Mouse (Mus musculus): ENCODE measurements around the gene Vmn2r89. TPM values are rescaled to one million over a fixed set of nuclear protein-coding genes. Genes with fewer than 3 reads are reported as not detected.
"Not testable (repeated sequence)": the region's sequence is repeated elsewhere in the genome, so short reads cannot be mapped to it uniquely, and the experiment has no call there.

Vmn2r89 gene
- polyA plus RNA-seq (2012; rRNA removed) = not detected in 2 replicates

- not testable (repeated sequence) for DNase-seq (ENCODE audit: low spot score)
Observed at GRCm38 (mm10) chr14:51451557-51451956, at the start of gene Vmn2r89. Gene Vmn2r89, plus strand, starts transcription at chr14:51451857.

GRCm38 (mm10) chr14:51410520-51410919 is 41.1 kb upstream of the Vmn2r89 start, which contains the start of gene Vmn2r88:
Gene Vmn2r88, plus strand, starts transcription at chr14:51410820.
- no peak for DNase-seq (ENCODE audit: low spot score)

GRCm38 (mm10) chr14:51423885-51424284 is 27.8 kb upstream of the Vmn2r89 start:
- no peak for DNase-seq (ENCODE audit: low spot score)

- DNase-seq (ENCODE audit: low spot score) = not testable (repeated sequence)
Observed at GRCm38 (mm10) chr14:51430138-51430537, 21.5 kb upstream of the Vmn2r89 start.

GRCm38 (mm10) chr14:51434546-51434945 is 17.1 kb upstream of the Vmn2r89 start:
- DNase-seq (ENCODE audit: low spot score) = no peak

GRCm38 (mm10) chr14:51435020-51435419 is 16.6 kb upstream of the Vmn2r89 start:
- DNase-seq (ENCODE audit: low spot score) = no peak

GRCm38 (mm10) chr14:51438955-51439354 is 12.7 kb upstream of the Vmn2r89 start:
- DNase-seq (ENCODE audit: low spot score) = no peak

GRCm38 (mm10) chr14:51480278-51480677 is 28.6 kb downstream of the Vmn2r89 start:
- DNase-seq (ENCODE audit: low spot score) = not testable (repeated sequence)

GRCm38 (mm10) chr14:51481332-51482015 is 29.8 kb downstream of the Vmn2r89 start:
- not testable (repeated sequence) for DNase-seq (ENCODE audit: low spot score)

GRCm38 (mm10) chr14:51482051-51482715 is 30.5 kb downstream of the Vmn2r89 start:
- no peak for DNase-seq (ENCODE audit: low spot score)

GRCm38 (mm10) chr14:51482971-51483381 is 31.3 kb downstream of the Vmn2r89 start:
- DNase-seq (ENCODE audit: low spot score) = not testable (repeated sequence)

- no peak for DNase-seq (ENCODE audit: low spot score)
Observed at GRCm38 (mm10) chr14:51483671-51484070, 32.0 kb downstream of the Vmn2r89 start.

- DNase-seq (ENCODE audit: low spot score) = no peak
Observed at GRCm38 (mm10) chr14:51486111-51486510, 34.5 kb downstream of the Vmn2r89 start.

GRCm38 (mm10) chr14:51495781-51496180 is 44.1 kb downstream of the Vmn2r89 start:
- no peak for DNase-seq (ENCODE audit: low spot score)

GRCm38 (mm10) chr14:51496955-51497354 is 45.3 kb downstream of the Vmn2r89 start:
- no peak for DNase-seq (ENCODE audit: low spot score)

GRCm38 (mm10) chr14:51497958-51498357 is 46.3 kb downstream of the Vmn2r89 start:
- no peak for DNase-seq (ENCODE audit: low spot score)

GRCm38 (mm10) chr14:51499707-51500275 is 48.1 kb downstream of the Vmn2r89 start:
- DNase-seq (ENCODE audit: low spot score) = no peak

- DNase-seq (ENCODE audit: low spot score) = no peak
Observed at GRCm38 (mm10) chr14:51500461-51500860, 48.8 kb downstream of the Vmn2r89 start.

- DNase-seq (ENCODE audit: low spot score) = no peak
Observed at GRCm38 (mm10) chr14:51507416-51507815, 55.8 kb downstream of the Vmn2r89 start.

All from urinary bladder, adult 2 months (tissue).